In genomic region chr7:110152891-110153290, GRCm38 (mm10) we compare ENCODE assay signal across 28 mouse cellular contexts.
"Had no signal": no experiment of that assay in that cellular context is flagged by ENCODE, and none has a peak within 500 bp of the region (broad histone marks: within the 10 kb centered on the region; RNA-seq: fewer than 3 reads in every experiment).

No protein-coding gene starts in this region.

- H3K4me3 ChIP-seq: embryonic facial prominence, embryonic 10.5 days; embryonic facial prominence, embryonic 12.5 days; embryonic facial prominence, embryonic 13.5 days; embryonic facial prominence, embryonic 15.5 days; erythroblast, embryonic 14.5 days; forebrain, embryonic 10.5 days; forebrain, embryonic 12.5 days; forebrain, embryonic 13.5 days; forebrain, embryonic 15.5 days; gastrocnemius, adult 2 months had no signal

- H3K27me3 ChIP-seq: embryonic facial prominence, embryonic 12.5 days; embryonic facial prominence, embryonic 13.5 days; embryonic facial prominence, embryonic 15.5 days; forebrain, embryonic 12.5 days; forebrain, embryonic 13.5 days; forebrain, embryonic 15.5 days had no signal

- ATAC-seq: forebrain, embryonic 13.5 days; forebrain, embryonic 14.5 days; forebrain, embryonic 15.5 days; forebrain, embryonic 16.5 days; forebrain, postnatal 0 days had no signal

- DNase-seq: cerebellum, adult 2 months; cerebellum, adult 8-10 months; cerebellum, adult 9-10 months; cerebellum, adult 9-11 months; cerebellum, postnatal 10 days; cerebellum, postnatal 14 days; cerebellum, postnatal 25 days; cerebellum, postnatal 36 days; embryo, embryonic 11 days; forebrain, postnatal 0 days; gastrocnemius, adult 2 months; gastrocnemius, postnatal 10 days; gastrocnemius, postnatal 14 days; gastrocnemius, postnatal 25 days; gastrocnemius, postnatal 36 days; heart, adult 11 months; heart, adult 18-20 months had no signal

- H3K4me1 ChIP-seq: forebrain, embryonic 12.5 days; forebrain, embryonic 13.5 days; forebrain, embryonic 15.5 days had no signal

- H3K9me3 ChIP-seq: embryonic facial prominence, embryonic 10.5 days; embryonic facial prominence, embryonic 12.5 days; embryonic facial prominence, embryonic 13.5 days; embryonic facial prominence, embryonic 15.5 days; forebrain, embryonic 10.5 days; forebrain, embryonic 12.5 days; forebrain, embryonic 13.5 days; forebrain, embryonic 15.5 days had no signal

- H3K36me3 ChIP-seq: embryonic facial prominence, embryonic 12.5 days; embryonic facial prominence, embryonic 13.5 days; forebrain, embryonic 12.5 days; forebrain, embryonic 15.5 days had no signal

- H3K27ac ChIP-seq: embryonic facial prominence, embryonic 10.5 days; embryonic facial prominence, embryonic 12.5 days; embryonic facial prominence, embryonic 13.5 days; embryonic facial prominence, embryonic 15.5 days; forebrain, embryonic 10.5 days; forebrain, embryonic 12.5 days; forebrain, embryonic 13.5 days; forebrain, embryonic 15.5 days; gastrocnemius, adult 2 months had no signal
